Mouse (Mus musculus): ENCODE measurements at regions not wholly inside any gene's neighbourhood (a gene's known extent, or its start where the extent isn't known, plus 50 kb on each side); places are given as distances from the start of the nearest gene placed in this dataset.

DNA sequence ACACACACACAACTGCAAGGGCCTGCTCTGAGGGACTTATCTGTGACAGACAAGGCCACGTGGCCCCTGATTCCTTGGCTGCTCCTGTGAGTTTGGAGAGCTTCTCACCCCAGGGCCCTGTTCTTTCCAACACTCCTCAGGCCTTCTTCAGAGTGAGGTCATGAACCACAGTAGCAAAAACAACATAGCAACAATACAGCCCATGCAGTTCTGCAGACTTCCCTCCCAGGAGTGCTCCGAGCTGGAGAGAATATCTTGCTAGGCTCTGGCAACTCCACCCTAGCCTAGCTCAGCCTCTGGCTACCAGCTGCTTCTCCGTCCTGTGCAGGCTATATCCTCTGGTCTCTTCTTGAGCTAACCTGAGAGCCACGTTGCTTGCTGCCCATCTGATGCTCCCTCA lies 152.8 kb downstream of the Fgf18 start:
- Histone ChIP-seq H3K36me3 (ENCODE audit: control insufficient read depth in 1 of 2, insufficient read depth in 2 of 2, low read length in 2 of 2) (no peaks in the 10 kb centered on the region), H3K4me3 (ENCODE audit: control insufficient read depth in 1 of 2, insufficient read depth in 1 of 2, low read depth in 2 of 2, low read length in 2 of 2) (no peak overlapping the region), H3K27me3 (ENCODE audit: control insufficient read depth in 1 of 2, insufficient read depth in 2 of 2, low read length in 2 of 2) (no peaks in the 10 kb centered on the region), H3K9me3 (replicated peaks; ENCODE audit: insufficient read depth, low read length) (no peaks in the 10 kb centered on the region), H3K9ac (ENCODE audit: control insufficient read depth, low read depth, low read length, poor library complexity, severe bottlenecking) (no peak overlapping the region), H3K4me1 (ENCODE audit: control insufficient read depth in 1 of 2, insufficient read depth in 2 of 2, low read length in 2 of 2) (no peaks in the 10 kb centered on the region), H3K79me2 (ENCODE audit: control insufficient read depth, insufficient read depth, low read length, poor library complexity) (no peaks in the 10 kb centered on the region), H3K27ac (ENCODE audit: control insufficient read depth, low read depth, low read length) (no peak overlapping the region)
- no peak for DNase-seq (ENCODE audit: low read depth, low spot score)
- TF ChIP-seq JUND (IDR thresholded peaks at IDR 0.05; ENCODE audit: low read depth, low read length) (no peak), GABPA (IDR thresholded peaks at IDR 0.05; ENCODE audit: low read depth, low read length) (no peak)

- Histone ChIP-seq H3K27me3 (ENCODE audit: control insufficient read depth in 1 of 2, insufficient read depth in 2 of 2, low read length in 2 of 2) (no peaks in the 10 kb centered on the region), H3K4me3 (ENCODE audit: control insufficient read depth in 1 of 2, insufficient read depth in 1 of 2, low read depth in 2 of 2, low read length in 2 of 2) (no peak overlapping the region), H3K4me1 (ENCODE audit: control insufficient read depth in 1 of 2, insufficient read depth in 2 of 2, low read length in 2 of 2) (no peaks in the 10 kb centered on the region), H3K36me3 (ENCODE audit: control insufficient read depth in 1 of 2, insufficient read depth in 2 of 2, low read length in 2 of 2) (no peaks in the 10 kb centered on the region), H3K79me2 (ENCODE audit: control insufficient read depth, insufficient read depth, low read length, poor library complexity) (no peaks in the 10 kb centered on the region), H3K9ac (ENCODE audit: control insufficient read depth, low read depth, low read length, poor library complexity, severe bottlenecking) (no peak overlapping the region), H3K9me3 (replicated peaks; ENCODE audit: insufficient read depth, low read length) (no peaks in the 10 kb centered on the region), H3K27ac (ENCODE audit: control insufficient read depth, low read depth, low read length) (no peak overlapping the region)
- TF ChIP-seq RAD21 (IDR thresholded peaks at IDR 0.05; ENCODE audit: low read depth, low read length) (no peak), USF2 (IDR thresholded peaks at IDR 0.05; ENCODE audit: borderline replicate concordance in 1 of 2, insufficient read depth in 1 of 2, low read depth in 1 of 2, low read length in 2 of 2) (no peak), JUND (IDR thresholded peaks at IDR 0.05; ENCODE audit: low read depth, low read length) (no peak), SMC3 (IDR thresholded peaks at IDR 0.05; ENCODE audit: low read depth, low read length) (no peak), MAZ (IDR thresholded peaks at IDR 0.05; ENCODE audit: low read depth, low read length) (no peak), TAL1 (IDR thresholded peaks at IDR 0.05; ENCODE audit: low read length) (no peak), POLR2AphosphoS5 (IDR thresholded peaks at IDR 0.05; ENCODE audit: borderline replicate concordance, low read depth, low read length) (no peak), ETS1 (IDR thresholded peaks at IDR 0.05; ENCODE audit: low read depth, low read length) (no peak), POLR2AphosphoS2 (IDR thresholded peaks at IDR 0.05; ENCODE audit: low read length) (no peak), KAT2A (conservative IDR thresholded peaks at IDR 0.05; ENCODE audit: low read depth, low read length) (no peak), E2F4 (IDR thresholded peaks at IDR 0.05; ENCODE audit: borderline replicate concordance, low read depth, low read length) (no peak), ZKSCAN1 (IDR thresholded peaks at IDR 0.05; ENCODE audit: low read depth, low read length) (no peak), BHLHE40 (IDR thresholded peaks at IDR 0.05; ENCODE audit: borderline replicate concordance, low read depth, low read length) (no peak), CHD2 (IDR thresholded peaks at IDR 0.05; ENCODE audit: low read length) (no peak), ZMIZ1 (IDR thresholded peaks at IDR 0.05; ENCODE audit: low read depth, low read length) (no peak)
- no peak for DNase-seq (ENCODE audit: low read depth, low spot score)
Measured at GRCm38 (mm10) chr11:32993439-32993838, 153.8 kb downstream of the Fgf18 start.
